Mouse (Mus musculus): Measurements from ENCODE around the gene Rnd2.

GRCm38 (mm10) chr11:101507090-101507489 is 42.3 kb downstream of the Rnd2 start:
- TF ChIP-seq CTCF (IDR thresholded peaks at IDR 0.05; ENCODE audit: low read depth, low read length) (no peak), POLR2A (IDR thresholded peaks at IDR 0.05; ENCODE audit: borderline replicate concordance, low read depth, low read length) (no peak)

All from bone marrow macrophage, adult 2 months (primary cell).